Mouse (Mus musculus) MEL (cell line): ENCODE results near the gene F2r. TPM values are rescaled to one million over a fixed set of nuclear protein-coding genes. Genes with fewer than 3 reads are reported as not detected.

Experiments
- DNase-seq: peaks from one replicate; pipeline ENCODE4 v3.0.0; 2011; ENCODE audit warnings: low read depth, low spot score
- H3K27ac ChIP-seq: 2 replicates; pipeline ENCODE4 v1.5.1; 2012; ENCODE audit warnings: low read depth, mild to moderate bottlenecking, control low read depth, low read length, moderate library complexity; ENCODE audit not compliant: control insufficient read depth
- H3K27me3 ChIP-seq, 2 experiments: fragments of 150-350 bp in 1 of 2; sonication (generic) in 1 of 2; 2 replicates each; pipeline ENCODE4 v1.6.1; 2012; ENCODE audit warnings: low read length in 2 of 2, mild to moderate bottlenecking in 2 of 2, improper control_type of control experiment in 1 of 2, moderate library complexity in 1 of 2; ENCODE audit not compliant: insufficient read depth in 2 of 2, control insufficient read depth in 1 of 2
- H3K36me3 ChIP-seq, 2 experiments: 2 replicates each; pipeline ENCODE4 v1.6.1; 2012 to 2014; ENCODE audit warnings: low read length in 2 of 2, improper control_type of control experiment in 1 of 2, inconsistent platforms in 1 of 2, mild to moderate bottlenecking in 1 of 2; ENCODE audit not compliant: insufficient read depth in 2 of 2, control insufficient read depth in 1 of 2
- H3K4me1 ChIP-seq, 2 experiments: fragments of 150-350 bp in 1 of 2; sonication (generic) in 1 of 2; 2 replicates each; pipeline ENCODE4 v1.6.1; 2012; ENCODE audit warnings: low read length in 2 of 2, improper control_type of control experiment in 1 of 2, mild to moderate bottlenecking in 1 of 2; ENCODE audit not compliant: insufficient read depth in 2 of 2, control insufficient read depth in 1 of 2
- H3K4me3 ChIP-seq, 2 experiments: fragments of 150-350 bp in 1 of 2; sonication (generic) in 1 of 2; 2 replicates each; pipeline ENCODE4 v1.5.1; 2012; ENCODE audit warnings: low read depth in 2 of 2, low read length in 2 of 2, mild to moderate bottlenecking in 2 of 2, moderate library complexity in 2 of 2, control low read depth in 1 of 2, improper control_type of control experiment in 1 of 2; ENCODE audit not compliant: control insufficient read depth in 1 of 2, insufficient read depth in 1 of 2
- H3K79me2 ChIP-seq: 2 replicates; pipeline ENCODE4 v1.6.1; 2012; ENCODE audit warnings: mild to moderate bottlenecking, low read length, moderate library complexity; ENCODE audit not compliant: control insufficient read depth, poor library complexity, insufficient read depth
- H3K9ac ChIP-seq: 2 replicates; pipeline ENCODE4 v1.6.1; 2012; ENCODE audit warnings: low read depth, mild to moderate bottlenecking, control low read depth, low read length, moderate library complexity; ENCODE audit not compliant: control insufficient read depth, poor library complexity, severe bottlenecking
- H3K9me3 ChIP-seq: fragments of 150-350 bp; sonication (generic); replicated peaks from 2 replicates; pipeline ENCODE4 v1.6.1; 2012; ENCODE audit warnings: mild to moderate bottlenecking, low read length, improper control_type of control experiment, moderate library complexity; ENCODE audit not compliant: insufficient read depth
- BHLHE40 ChIP-seq: IDR thresholded peaks from 2 replicates; pipeline ENCODE4 v1.6.1; 2012; ENCODE audit warnings: low read depth, mild to moderate bottlenecking, inconsistent platforms, low read length, improper control_type of control experiment, borderline replicate concordance
- CHD1 ChIP-seq: IDR thresholded peaks from 2 replicates; pipeline ENCODE4 v1.6.1; 2012; ENCODE audit warnings: low read depth, mild to moderate bottlenecking, inconsistent platforms, low read length, improper control_type of control experiment
- CHD2 ChIP-seq: IDR thresholded peaks from 2 replicates; pipeline ENCODE4 v1.6.1; 2011; ENCODE audit warnings: low read length, improper control_type of control experiment
- E2F4 ChIP-seq: IDR thresholded peaks from 2 replicates; pipeline ENCODE4 v1.6.1; 2011; ENCODE audit warnings: low read depth, low read length, improper control_type of control experiment, borderline replicate concordance
- ELF1 ChIP-seq: IDR thresholded peaks from 2 replicates; pipeline ENCODE4 v1.6.1; 2014; ENCODE audit warnings: low read depth, mild to moderate bottlenecking, inconsistent platforms, low read length, improper control_type of control experiment, moderate library complexity
- EP300 ChIP-seq, 2 experiments: IDR thresholded peaks; 2 replicates each; pipeline ENCODE4 v1.6.1; 2011; ENCODE audit warnings: improper control_type of control experiment in 2 of 2, low read length in 2 of 2, low read depth in 1 of 2, mild to moderate bottlenecking in 1 of 2
- ETS1 ChIP-seq: IDR thresholded peaks from 2 replicates; pipeline ENCODE4 v1.6.1; 2012; ENCODE audit warnings: low read depth, mild to moderate bottlenecking, inconsistent platforms, low read length, improper control_type of control experiment, moderate library complexity
- GABPA ChIP-seq: IDR thresholded peaks from 2 replicates; pipeline ENCODE4 v1.6.1; 2012; ENCODE audit warnings: low read depth, mild to moderate bottlenecking, inconsistent platforms, low read length, improper control_type of control experiment, moderate library complexity
- GATA1 ChIP-seq: IDR thresholded peaks from 2 replicates; pipeline ENCODE4 v1.6.1; 2011; ENCODE audit warnings: low read depth, low read length, improper control_type of control experiment
- HCFC1 ChIP-seq: IDR thresholded peaks from 2 replicates; pipeline ENCODE4 v1.6.1; 2012; ENCODE audit warnings: low read depth, mild to moderate bottlenecking, inconsistent platforms, low read length, improper control_type of control experiment, moderate library complexity
- JUND ChIP-seq: IDR thresholded peaks from 2 replicates; pipeline ENCODE4 v1.6.1; 2011; ENCODE audit warnings: low read depth, mild to moderate bottlenecking, improper control_type of control experiment, low read length
- KAT2A ChIP-seq: conservative IDR thresholded peaks from 2 replicates; pipeline ENCODE4 v1.6.1; 2012; ENCODE audit warnings: low read depth, low read length, improper control_type of control experiment, inconsistent platforms
- MAFK ChIP-seq: IDR thresholded peaks from 2 replicates; pipeline ENCODE4 v1.6.1; 2011; ENCODE audit warnings: low read depth, mild to moderate bottlenecking, low read length, improper control_type of control experiment, borderline replicate concordance
- MAX ChIP-seq: IDR thresholded peaks from 2 replicates; pipeline ENCODE4 v1.6.1; 2011; ENCODE audit warnings: low read length, improper control_type of control experiment
- MAZ ChIP-seq: IDR thresholded peaks from 2 replicates; pipeline ENCODE4 v1.6.1; 2012; ENCODE audit warnings: low read depth, mild to moderate bottlenecking, inconsistent platforms, low read length, improper control_type of control experiment
- MEF2A ChIP-seq: IDR thresholded peaks from 2 replicates; pipeline ENCODE4 v1.6.1; 2014; ENCODE audit warnings: low read depth, mild to moderate bottlenecking, inconsistent platforms, low read length, improper control_type of control experiment; ENCODE audit not compliant: poor library complexity, insufficient replicate concordance, severe bottlenecking; ENCODE audit errors: extremely low read depth
- MXI1 ChIP-seq: IDR thresholded peaks from 2 replicates; pipeline ENCODE4 v1.6.1; 2011; ENCODE audit warnings: mild to moderate bottlenecking, low read depth, low read length, improper control_type of control experiment
- MYB ChIP-seq: IDR thresholded peaks from 2 replicates; pipeline ENCODE4 v1.6.1; 2011; ENCODE audit warnings: mild to moderate bottlenecking, low read depth, low read length, improper control_type of control experiment
- POLR2A ChIP-seq, 2 experiments: IDR thresholded peaks; 2 replicates each; pipeline ENCODE4 v1.6.1; 2011 to 2012; ENCODE audit warnings: low read length in 2 of 2, mild to moderate bottlenecking in 2 of 2, control low read depth in 1 of 2, improper control_type of control experiment in 1 of 2, low read depth in 1 of 2, moderate library complexity in 1 of 2; ENCODE audit not compliant: control insufficient read depth in 1 of 2, insufficient read depth in 1 of 2, poor library complexity in 1 of 2
- POLR2AphosphoS2 ChIP-seq: IDR thresholded peaks from 2 replicates; pipeline ENCODE4 v1.6.1; 2011; ENCODE audit warnings: low read length, improper control_type of control experiment
- POLR2AphosphoS5 ChIP-seq: IDR thresholded peaks from 2 replicates; pipeline ENCODE4 v1.6.1; 2012; ENCODE audit warnings: low read depth, borderline replicate concordance, mild to moderate bottlenecking, inconsistent platforms, low read length, moderate library complexity, mixed read lengths
- RCOR1 ChIP-seq: IDR thresholded peaks from 2 replicates; pipeline ENCODE4 v1.6.1; 2012; ENCODE audit warnings: low read depth, mild to moderate bottlenecking, inconsistent platforms, low read length, improper control_type of control experiment
- SIN3A ChIP-seq: IDR thresholded peaks from 2 replicates; pipeline ENCODE4 v1.6.1; 2012; ENCODE audit warnings: low read length, improper control_type of control experiment, inconsistent platforms
- SMC3 ChIP-seq: IDR thresholded peaks from 2 replicates; pipeline ENCODE4 v1.6.1; 2011; ENCODE audit warnings: low read depth, low read length, improper control_type of control experiment
- TAL1 ChIP-seq: IDR thresholded peaks from 2 replicates; pipeline ENCODE4 v1.6.1; 2012; ENCODE audit warnings: mild to moderate bottlenecking, inconsistent platforms, low read length, moderate library complexity, mixed read lengths
- TBP ChIP-seq: IDR thresholded peaks from 2 replicates; pipeline ENCODE4 v1.8.0; 2011; ENCODE audit warnings: low read depth, low read length, improper control_type of control experiment
- TCF12 ChIP-seq: IDR thresholded peaks from 2 replicates; pipeline ENCODE4 v1.6.1; 2014; ENCODE audit warnings: low read depth, mild to moderate bottlenecking, inconsistent platforms, low read length, improper control_type of control experiment, moderate library complexity
- UBTF ChIP-seq: IDR thresholded peaks from 2 replicates; pipeline ENCODE4 v1.6.1; 2012; ENCODE audit warnings: low read depth, mild to moderate bottlenecking, inconsistent platforms, low read length, improper control_type of control experiment, moderate library complexity, borderline replicate concordance; ENCODE audit not compliant: insufficient read depth
- USF1 ChIP-seq: IDR thresholded peaks from 2 replicates; pipeline ENCODE4 v1.6.1; 2014; ENCODE audit warnings: low read depth, mild to moderate bottlenecking, inconsistent platforms, low read length, improper control_type of control experiment, moderate library complexity
- USF2 ChIP-seq, 2 experiments: IDR thresholded peaks; 2 replicates each; pipeline ENCODE4 v1.6.1; 2011 to 2012; ENCODE audit warnings: improper control_type of control experiment in 2 of 2, low read length in 2 of 2, borderline replicate concordance in 1 of 2, inconsistent platforms in 1 of 2, low read depth in 1 of 2, mild to moderate bottlenecking in 1 of 2; ENCODE audit not compliant: insufficient read depth in 1 of 2
- ZMIZ1 ChIP-seq: IDR thresholded peaks from 2 replicates; pipeline ENCODE4 v1.6.1; 2012; ENCODE audit warnings: low read depth, mild to moderate bottlenecking, inconsistent platforms, low read length, improper control_type of control experiment, moderate library complexity
- ZNF384 ChIP-seq: IDR thresholded peaks from 2 replicates; pipeline ENCODE4 v1.6.1; 2012; ENCODE audit warnings: low read depth, mild to moderate bottlenecking, inconsistent platforms, low read length, improper control_type of control experiment
- polyA plus RNA-seq, 2 experiments: library from polyadenylated mRNA; stranded (reverse) in 1 of 2; unstranded in 1 of 2; fragments of >175 nt in 1 of 2; fragments of >200 nt in 1 of 2; gene quantifications; 2 replicates each; pipeline versions ENCODE4 v1.2.1 to v1.2.4; 2012; ENCODE audit warnings: low replicate concordance in 2 of 2, low read depth in 1 of 2; ENCODE audit not compliant: insufficient read length in 2 of 2, insufficient read depth in 1 of 2, missing spikeins in 1 of 2
- total RNA-seq: library from RNA; depleted of rRNA; stranded (reverse); fragments of 300-350 nt; gene quantifications from 2 replicates; pipeline ENCODE4 v1.2.3, GENCODE M21; 2012

Gene F2r
- total and polyA plus RNA-seq, 3 experiments, result 19.1 to 32.7 TPM; not detected in 1

GRCm38 (mm10) chr13:95655284-95655683 is 37.0 kb upstream of the F2r start:
- H3K27me3 ChIP-seq, result no peaks in the 10 kb centered on the region
- TF ChIP-seq CHD1 (no peak), HCFC1 (no peak), ELF1 (no peak), TAL1 (no peak)
- H3K4me3 ChIP-seq, result no peak overlapping the region
- H3K9me3 ChIP-seq, result no peaks in the 10 kb centered on the region
- no peak for DNase-seq
- no peak overlapping the region for H3K9ac ChIP-seq
- peaks cover 0 to 40% of the 10 kb centered on the region in 2 experiments; a peak in 2 of 4 replicates for H3K36me3 ChIP-seq
- H3K79me2 ChIP-seq, result no peaks in the 10 kb centered on the region
- no peak overlapping the region; the same call in 1 of the 2 replicates for H3K27ac ChIP-seq
- H3K4me1 ChIP-seq, result peaks cover 9 to 55% of the 10 kb centered on the region in 2 experiments

GRCm38 (mm10) chr13:95653696-95654095 is 35.4 kb upstream of the F2r start:
- Histone ChIP-seq H3K4me3 (no peak overlapping the region), H3K27me3 (no peaks in the 10 kb centered on the region), H3K27ac (peak overlapping the region; percentile 86), H3K36me3 (peaks cover 0 to 40% of the 10 kb centered on the region in 2 experiments; a peak in 2 of 4 replicates)
- peak; percentile 67 for DNase-seq
- TF ChIP-seq E2F4 (no peak), HCFC1 (no peak), ETS1 (peak; percentile 80), TBP (no peak), CHD2 (no peak), MAZ (no peak), ZMIZ1 (no peak), USF1 (no peak), ZNF384 (no peak), SIN3A (peak; percentile 51; the same call in 1 of the 2 replicates), GATA1 (peak; percentile 79), USF2 (IDR thresholded peaks at IDR 0.05; ENCODE audit: borderline replicate concordance in 1 of 2, insufficient read depth in 1 of 2, low read depth in 1 of 2, low read length in 2 of 2) (no peak), POLR2AphosphoS5 (no peak), TAL1 (peak; percentile 77), EP300 (IDR thresholded peaks at IDR 0.05; ENCODE audit: low read depth in 1 of 2, low read length in 2 of 2) (peak; percentile 82 to 91), GABPA (no peak), JUND (no peak), MYB (peak; percentile 62; the same call in 1 of the 2 replicates), POLR2A (IDR thresholded peaks at IDR 0.05; ENCODE audit: control insufficient read depth in 1 of 2, insufficient read depth in 1 of 2, low read depth in 1 of 2, low read length in 2 of 2, poor library complexity in 1 of 2) (no peak), MAX (no peak), RCOR1 (peak; percentile 71), BHLHE40 (no peak), MEF2A (no peak), MAFK (no peak), MXI1 (no peak), UBTF (no peak), TCF12 (peak; percentile 61; the same call in 1 of the 2 replicates), KAT2A (no peak), POLR2AphosphoS2 (no peak), SMC3 (no peak)
- TF ChIP-seq, all 39 proteins: peak for 8
- H3K9ac ChIP-seq, result no peak overlapping the region
- peaks cover 9 to 55% of the 10 kb centered on the region in 2 experiments for H3K4me1 ChIP-seq
- H3K9me3 ChIP-seq, result no peaks in the 10 kb centered on the region
- H3K79me2 ChIP-seq, result no peaks in the 10 kb centered on the region
